Mouse (Mus musculus) myocyte (in vitro differentiated cells): ENCODE measurements around the gene Rab5b. TPM values are rescaled to one million over a fixed set of nuclear protein-coding genes. Genes with fewer than 3 reads are reported as not detected.

Experiments
- H3K27me3 ChIP-seq: one replicate; pipeline ENCODE4 v1.6.1; 2011; ENCODE audit not compliant: control insufficient read depth, insufficient read depth, insufficient read length
- H3K36me3 ChIP-seq: one replicate; pipeline ENCODE4 v1.6.1; 2011; ENCODE audit not compliant: control insufficient read depth, insufficient read depth
- H3K4me2 ChIP-seq: one replicate; pipeline ENCODE4 v1.6.1; 2011; ENCODE audit warnings: low read depth, control low read depth
- H3K4me3 ChIP-seq: one replicate; pipeline ENCODE4 v1.5.1; 2011; ENCODE audit warnings: mild to moderate bottlenecking, control low read depth, moderate library complexity
- H3K79me2 ChIP-seq: one replicate; pipeline ENCODE4 v1.6.1; 2011; ENCODE audit not compliant: control insufficient read depth, insufficient read depth
- H3ac ChIP-seq: one replicate; pipeline ENCODE4 v1.6.1; 2011; ENCODE audit not compliant: control insufficient read depth, insufficient read length
- CEBPB ChIP-seq: IDR thresholded peaks from 2 replicates; pipeline ENCODE4 v1.6.1; 2011; ENCODE audit warnings: mild to moderate bottlenecking, moderate library complexity; ENCODE audit not compliant: poor library complexity, insufficient read depth, severe bottlenecking
- E2F4 ChIP-seq: IDR thresholded peaks from one replicate; pipeline ENCODE4 v1.6.1; 2011; ENCODE audit warnings: mild to moderate bottlenecking, control low read depth, moderate library complexity; ENCODE audit not compliant: insufficient read depth
- MAX ChIP-seq: IDR thresholded peaks from one replicate; pipeline ENCODE4 v1.6.1; 2011; ENCODE audit warnings: low read depth, mild to moderate bottlenecking, control low read depth
- MYOD1 ChIP-seq, 3 experiments: IDR thresholded peaks; one replicate each; pipeline ENCODE4 v1.6.1; 2011; ENCODE audit warnings: control low read depth in 2 of 3, low read depth in 2 of 3, mild to moderate bottlenecking in 2 of 3, moderate library complexity in 1 of 3; ENCODE audit not compliant: insufficient read length in 2 of 3, control insufficient read depth in 1 of 3
- MYOG ChIP-seq, 3 experiments: IDR thresholded peaks; one replicate each; pipeline ENCODE4 v1.6.1; 2011; ENCODE audit warnings: control low read depth in 2 of 3, low read depth in 2 of 3, mild to moderate bottlenecking in 2 of 3; ENCODE audit not compliant: insufficient read length in 2 of 3, control insufficient read depth in 1 of 3, insufficient read depth in 1 of 3
- POLR2A ChIP-seq: IDR thresholded peaks from one replicate; pipeline ENCODE4 v1.6.1; 2011; ENCODE audit warnings: low read depth, mild to moderate bottlenecking, control low read depth, moderate library complexity; ENCODE audit not compliant: insufficient read length
- POLR2AphosphoS2 ChIP-seq: IDR thresholded peaks from one replicate; pipeline ENCODE4 v1.6.1; 2011; ENCODE audit warnings: low read depth, control low read depth; ENCODE audit not compliant: insufficient read length
- REST ChIP-seq: IDR thresholded peaks from one replicate; pipeline ENCODE4 v1.6.1; 2011; ENCODE audit warnings: mild to moderate bottlenecking, control low read depth, moderate library complexity; ENCODE audit not compliant: insufficient read depth, insufficient read length
- SRF ChIP-seq: IDR thresholded peaks from one replicate; pipeline ENCODE4 v1.6.1; 2011; ENCODE audit warnings: low read depth; ENCODE audit not compliant: control insufficient read depth, insufficient read length
- TCF12 ChIP-seq: IDR thresholded peaks from one replicate; pipeline ENCODE4 v1.6.1; 2011; ENCODE audit warnings: mild to moderate bottlenecking, control low read depth; ENCODE audit not compliant: poor library complexity, insufficient read depth, severe bottlenecking
- TCF3 ChIP-seq: IDR thresholded peaks from one replicate; pipeline ENCODE4 v1.6.1; 2011; ENCODE audit warnings: low read depth, control low read depth; ENCODE audit not compliant: insufficient read length
- USF1 ChIP-seq: IDR thresholded peaks from one replicate; pipeline ENCODE4 v1.6.1; 2011; ENCODE audit warnings: low read depth, mild to moderate bottlenecking, control low read depth, moderate library complexity
- polyA plus RNA-seq: library from polyadenylated mRNA; unstranded; fragments of >200 nt; fragmentation: generic; extraction: Trizol; gene quantifications from one replicate; pipeline ENCODE4 v1.2.1, GENCODE M21; 2012; ENCODE audit warnings: missing spikeins

Rab5b gene
- polyA plus RNA-seq, 1 experiment: 76.3 TPM

DNA sequence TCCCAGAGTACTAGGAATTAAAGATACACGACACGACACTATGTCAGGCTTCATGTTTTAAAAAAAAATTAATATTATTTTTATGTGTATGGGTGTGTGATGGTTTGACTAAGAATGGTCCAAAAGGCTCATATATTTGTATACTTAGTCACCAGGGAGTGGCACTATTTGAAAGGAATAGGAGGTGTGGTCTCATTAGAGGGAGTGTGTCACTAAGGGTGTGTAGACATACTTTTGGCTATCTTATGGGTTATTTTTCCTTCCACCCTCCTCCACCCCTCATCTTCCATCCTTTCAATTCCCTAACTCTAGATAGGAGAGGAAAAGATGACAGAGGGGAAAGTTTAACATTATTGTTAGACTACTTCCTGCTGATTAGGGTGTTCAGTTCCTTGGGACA is 30.3 kb downstream of the Rab5b start:
- H3K4me2 ChIP-seq: no peak overlapping the region
- H3K27me3 ChIP-seq: no peaks in the 10 kb centered on the region
- no peak overlapping the region for H3K4me3 ChIP-seq
- no peak overlapping the region for H3ac ChIP-seq
- no peaks in the 10 kb centered on the region for H3K36me3 ChIP-seq
- H3K79me2 ChIP-seq: no peaks in the 10 kb centered on the region
- no peak for TF ChIP-seq MYOG (IDR thresholded peaks at IDR 0.05; ENCODE audit: control insufficient read depth in 1 of 3, insufficient read depth in 1 of 3, insufficient read length in 2 of 3, low read depth in 2 of 3)
- TF ChIP-seq SRF: no peak
- TF ChIP-seq USF1: no peak
- no peak for TF ChIP-seq POLR2A
- TF ChIP-seq TCF12: no peak
- no peak for TF ChIP-seq POLR2AphosphoS2

- no peak overlapping the region for H3ac ChIP-seq
- H3K27me3 ChIP-seq: no peaks in the 10 kb centered on the region
- no peaks in the 10 kb centered on the region for H3K36me3 ChIP-seq
- no peak overlapping the region for H3K4me3 ChIP-seq
- no peak overlapping the region for H3K4me2 ChIP-seq
- TF ChIP-seq E2F4: no peak
- no peak for TF ChIP-seq SRF
- TF ChIP-seq CEBPB: no peak
- no peak for TF ChIP-seq MYOG (IDR thresholded peaks at IDR 0.05; ENCODE audit: control insufficient read depth in 1 of 3, insufficient read depth in 1 of 3, insufficient read length in 2 of 3, low read depth in 2 of 3)
- no peak for TF ChIP-seq REST
- no peak for TF ChIP-seq POLR2A
- TF ChIP-seq TCF3: no peak
- TF ChIP-seq MAX: no peak
- no peak for TF ChIP-seq MYOD1 (IDR thresholded peaks at IDR 0.05; ENCODE audit: control insufficient read depth in 1 of 3, insufficient read length in 2 of 3, low read depth in 2 of 3)
- TF ChIP-seq TCF12: no peak
- no peak for TF ChIP-seq USF1
- TF ChIP-seq POLR2AphosphoS2: no peak
- no peaks in the 10 kb centered on the region for H3K79me2 ChIP-seq
Measured at GRCm38 (mm10) chr10:128665307-128665706, 30.8 kb downstream of the Rab5b start.

DNA sequence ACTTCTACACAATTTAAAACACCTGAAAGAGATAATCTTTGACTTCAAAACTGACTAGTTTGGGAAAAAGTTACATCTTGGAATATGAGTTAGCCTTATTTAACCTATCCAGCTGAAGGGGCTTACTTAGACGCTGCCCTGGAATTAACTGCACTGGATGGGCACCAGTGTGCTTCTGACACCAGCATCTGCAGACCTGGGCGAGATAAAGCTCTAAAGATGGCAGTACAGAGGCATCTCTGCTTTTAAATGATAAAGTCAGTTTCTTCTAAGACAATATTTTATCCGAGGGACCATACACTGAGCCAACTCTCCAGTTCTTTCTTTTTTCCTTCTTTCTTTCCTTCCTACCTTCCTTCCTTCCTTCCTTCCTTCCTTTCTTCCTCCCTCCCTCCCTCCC is 31.3 kb downstream of the Rab5b start:
- no peaks in the 10 kb centered on the region for H3K79me2 ChIP-seq
- no peak for TF ChIP-seq CEBPB
- TF ChIP-seq REST: no peak
- no peak for TF ChIP-seq E2F4
- no peak for TF ChIP-seq MYOG (IDR thresholded peaks at IDR 0.05; ENCODE audit: control insufficient read depth in 1 of 3, insufficient read depth in 1 of 3, insufficient read length in 2 of 3, low read depth in 2 of 3)
- no peak for TF ChIP-seq MAX
- TF ChIP-seq MYOD1 (IDR thresholded peaks at IDR 0.05; ENCODE audit: control insufficient read depth in 1 of 3, insufficient read length in 2 of 3, low read depth in 2 of 3): no peak
- TF ChIP-seq USF1: no peak
- TF ChIP-seq TCF12: no peak
- TF ChIP-seq POLR2AphosphoS2: no peak
- no peak for TF ChIP-seq POLR2A
- TF ChIP-seq SRF: no peak
- TF ChIP-seq TCF3: no peak
- H3K36me3 ChIP-seq: no peaks in the 10 kb centered on the region
- no peak overlapping the region for H3K4me2 ChIP-seq
- H3K27me3 ChIP-seq: no peaks in the 10 kb centered on the region
- no peak overlapping the region for H3K4me3 ChIP-seq
- H3ac ChIP-seq: no peak overlapping the region

DNA sequence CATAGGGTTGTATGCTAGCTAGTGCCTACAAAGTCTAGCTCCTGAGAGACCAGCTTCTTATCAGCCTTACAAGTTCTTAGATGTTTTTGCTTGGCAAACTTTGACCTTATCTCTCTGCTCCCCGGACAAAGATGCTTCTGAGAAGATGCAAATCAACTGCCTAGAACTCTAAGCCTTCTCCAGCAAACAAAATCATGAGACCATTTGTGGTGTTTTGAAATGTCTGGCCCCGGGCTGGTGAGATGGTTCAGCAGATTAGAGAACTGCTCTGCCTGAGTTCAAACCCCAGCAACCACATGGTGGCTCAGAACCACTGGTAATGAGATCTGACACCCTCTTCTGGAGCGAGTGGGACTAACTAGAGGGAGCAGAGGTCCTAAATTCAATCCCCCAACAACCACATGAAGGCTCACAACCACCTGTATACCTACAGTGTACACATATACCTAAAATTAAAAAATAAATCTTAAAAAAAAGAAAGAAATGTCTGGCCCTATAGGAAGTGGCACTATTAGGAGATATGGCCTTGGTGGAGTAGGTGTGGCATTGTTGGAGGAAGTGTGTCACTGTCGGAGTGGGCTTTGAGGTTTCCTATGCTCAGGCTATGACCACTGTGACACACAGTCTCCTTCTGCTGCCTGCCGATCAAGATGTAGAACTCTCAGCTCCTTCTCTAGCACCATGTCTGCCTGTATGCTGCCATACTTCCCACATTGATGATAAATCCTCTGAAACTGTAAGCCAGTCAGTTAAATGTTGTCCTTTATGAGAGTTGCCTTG is 32.4 kb downstream of the Rab5b start:
- no peaks in the 10 kb centered on the region for H3K27me3 ChIP-seq
- TF ChIP-seq E2F4: no peak
- TF ChIP-seq USF1: no peak
- TF ChIP-seq MYOD1 (IDR thresholded peaks at IDR 0.05; ENCODE audit: control insufficient read depth in 1 of 3, insufficient read length in 2 of 3, low read depth in 2 of 3): no peak
- TF ChIP-seq REST: no peak
- no peaks in the 10 kb centered on the region for H3K36me3 ChIP-seq
- no peak overlapping the region for H3K4me3 ChIP-seq
- H3K4me2 ChIP-seq: no peak overlapping the region
- no peak overlapping the region for H3ac ChIP-seq
- H3K79me2 ChIP-seq: no peaks in the 10 kb centered on the region

GRCm38 (mm10) chr10:128662465-128662864 is 33.6 kb downstream of the Rab5b start:
- no peak overlapping the region for H3K4me2 ChIP-seq
- TF ChIP-seq TCF12 (no peak), TCF3 (no peak), E2F4 (no peak), POLR2AphosphoS2 (no peak), MYOG (IDR thresholded peaks at IDR 0.05; ENCODE audit: control insufficient read depth in 1 of 3, insufficient read depth in 1 of 3, insufficient read length in 2 of 3, low read depth in 2 of 3) (no peak), CEBPB (no peak)
- no peak overlapping the region for H3K4me3 ChIP-seq
- no peaks in the 10 kb centered on the region for H3K36me3 ChIP-seq
- H3K27me3 ChIP-seq: no peaks in the 10 kb centered on the region
- no peak overlapping the region for H3ac ChIP-seq
- H3K79me2 ChIP-seq: no peaks in the 10 kb centered on the region
